Mouse (Mus musculus) cerebellum, adult 8-10 months (tissue): ENCODE results near the gene Rpp25l.
"Not testable (repeated sequence)": the region's sequence is repeated elsewhere in the genome, so short reads cannot be mapped to it uniquely, and the experiment has no call there.

Source experiments
- DNase-seq: peaks from one replicate; pipeline ENCODE4 v3.0.0; 2022

Gene Rpp25l

DNA sequence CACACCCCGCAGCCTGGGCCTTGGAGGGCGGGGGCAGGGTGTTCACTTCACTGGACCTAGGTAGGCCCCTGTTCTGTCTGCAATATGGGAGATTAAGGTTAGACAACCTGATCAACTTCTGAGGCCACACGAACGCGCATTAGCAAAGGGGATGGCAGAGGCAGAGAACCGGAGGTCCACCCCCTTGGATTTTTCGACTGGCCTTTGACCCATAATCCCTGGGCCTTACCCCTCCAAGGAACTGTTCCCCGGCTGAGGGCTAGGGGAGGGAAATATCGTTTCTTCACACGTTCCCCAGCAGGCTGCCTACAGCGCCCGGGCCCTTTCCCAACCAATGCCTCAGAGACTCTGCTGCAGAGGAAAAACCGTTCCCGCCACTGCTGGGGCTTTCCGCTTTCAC is 16.9 kb downstream of the Rpp25l start:
- not testable (repeated sequence) for DNase-seq

DNA sequence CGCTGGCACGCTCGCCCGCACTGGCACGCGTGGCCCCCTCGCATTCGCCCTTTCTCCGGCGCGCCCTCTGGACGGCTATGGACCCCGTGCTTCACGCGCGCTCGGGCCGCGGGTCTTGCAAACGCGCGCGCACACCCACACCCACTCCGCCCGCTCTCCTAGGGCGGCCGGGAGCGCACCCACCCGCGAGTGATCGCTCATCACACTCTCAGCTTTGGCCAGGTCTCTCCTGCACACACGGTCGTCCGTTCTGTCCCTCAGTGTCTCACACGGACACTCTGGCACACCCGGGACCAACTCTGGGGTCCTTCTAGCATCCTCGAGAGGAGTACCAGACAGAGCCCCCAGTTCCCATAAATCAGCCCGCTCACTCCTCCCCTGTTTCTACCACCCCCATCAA is 17.5 kb downstream of the Rpp25l start:
- not testable (repeated sequence) for DNase-seq

DNA sequence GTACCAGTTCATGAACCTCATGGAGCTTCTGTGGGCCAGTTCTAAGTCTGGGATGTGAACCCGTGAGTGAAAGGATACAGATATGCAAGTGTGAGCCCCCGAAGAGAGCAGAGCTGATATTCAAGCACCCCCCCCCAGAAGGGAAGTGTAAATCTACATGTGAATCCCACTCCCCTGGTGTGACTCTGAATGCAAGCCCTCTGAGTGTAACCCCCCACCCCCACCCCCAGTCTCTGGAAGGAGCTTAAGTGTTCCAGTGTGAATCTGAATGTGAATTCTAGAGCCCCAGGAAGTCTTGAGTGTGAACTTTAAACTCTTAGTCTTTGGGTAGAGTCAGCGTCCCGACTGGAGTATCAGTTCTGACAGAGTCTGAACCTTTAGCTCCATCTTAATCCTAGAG is 19.8 kb downstream of the Rpp25l start:
- not testable (repeated sequence) for DNase-seq

DNA sequence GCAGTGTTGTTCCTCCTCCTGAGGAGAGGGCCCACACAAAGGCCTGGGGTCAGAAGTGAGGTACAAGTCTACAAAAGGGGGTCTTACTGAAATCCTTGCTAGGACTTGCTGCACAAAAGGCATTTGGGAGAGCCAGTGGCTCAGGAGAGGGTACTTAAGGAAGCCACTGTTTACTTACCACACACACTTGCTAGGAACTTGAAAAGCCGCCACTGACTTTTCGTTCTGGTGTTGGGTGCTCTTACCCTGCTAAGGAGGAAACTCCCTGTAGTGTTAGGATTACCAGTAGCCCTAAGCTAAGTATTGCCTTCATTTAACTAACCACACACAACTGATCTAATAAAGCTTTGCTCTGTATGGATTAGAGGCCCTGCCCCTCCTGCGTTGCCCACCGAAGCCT is 23.3 kb downstream of the Rpp25l start:
- DNase-seq = not testable (repeated sequence)

GRCm38 (mm10) chr4:41688562-41688961 is 24.8 kb downstream of the Rpp25l start:
- DNase-seq = not testable (repeated sequence)

DNA sequence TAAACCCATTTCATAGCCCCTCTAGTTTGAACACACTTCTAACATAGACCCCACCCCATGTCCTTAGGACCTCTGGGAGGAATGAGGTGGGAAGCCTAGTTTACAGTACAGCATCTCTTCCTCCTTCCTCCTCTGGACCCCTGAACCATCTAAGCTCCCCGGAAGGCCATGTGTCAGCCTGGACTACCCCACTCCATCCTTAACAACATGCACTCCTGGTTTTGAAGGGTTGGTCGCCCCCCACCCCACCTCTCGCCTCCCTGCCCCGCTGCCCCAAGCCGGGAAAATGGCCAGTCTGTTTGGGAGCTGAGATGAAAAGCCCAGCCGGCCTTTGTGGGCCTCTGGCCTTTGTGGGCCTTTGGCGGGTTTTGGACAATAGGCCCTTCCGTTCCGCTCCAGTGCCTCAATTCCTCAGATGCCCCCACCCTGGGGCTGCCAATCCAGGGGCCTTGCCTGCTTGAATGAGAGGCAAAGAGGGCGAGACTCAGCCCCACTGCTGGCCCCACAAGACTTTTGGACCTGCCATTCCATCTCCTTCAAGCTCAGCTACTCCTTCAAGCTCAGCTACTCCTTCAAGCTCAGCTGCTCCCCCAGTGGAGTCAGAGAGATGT is 27.3 kb downstream of the Rpp25l start:
- DNase-seq = not testable (repeated sequence)

- not testable (repeated sequence) for DNase-seq
These were observed 28.3 kb downstream of the Rpp25l start for GRCm38 (mm10) chr4:41684931-41685453.

GRCm38 (mm10) chr4:41684131-41684930 is 29.0 kb downstream of the Rpp25l start:
- not testable (repeated sequence) for DNase-seq

GRCm38 (mm10) chr4:41683303-41683702 is 30.0 kb downstream of the Rpp25l start:
- DNase-seq = not testable (repeated sequence)

DNA sequence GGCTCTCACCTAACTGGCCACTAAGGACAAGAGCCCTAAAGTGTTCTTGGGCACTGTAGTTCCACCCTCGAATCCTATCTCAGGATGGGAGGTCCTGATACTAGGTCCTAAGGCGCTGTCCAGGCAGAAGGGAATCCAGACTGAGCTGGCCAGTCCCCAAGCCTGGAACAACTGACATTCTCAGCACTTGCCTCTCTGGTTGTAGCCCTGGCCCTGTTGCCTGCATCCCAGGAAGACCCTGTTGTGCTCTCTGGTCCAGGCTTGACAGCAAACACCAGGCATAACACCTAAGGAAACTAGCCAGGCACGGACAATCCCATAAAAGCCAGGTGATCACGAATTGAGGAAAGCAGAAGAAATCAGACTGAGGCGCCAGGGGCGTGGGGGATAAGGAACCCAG is 30.5 kb downstream of the Rpp25l start:
- DNase-seq = no peak

DNA sequence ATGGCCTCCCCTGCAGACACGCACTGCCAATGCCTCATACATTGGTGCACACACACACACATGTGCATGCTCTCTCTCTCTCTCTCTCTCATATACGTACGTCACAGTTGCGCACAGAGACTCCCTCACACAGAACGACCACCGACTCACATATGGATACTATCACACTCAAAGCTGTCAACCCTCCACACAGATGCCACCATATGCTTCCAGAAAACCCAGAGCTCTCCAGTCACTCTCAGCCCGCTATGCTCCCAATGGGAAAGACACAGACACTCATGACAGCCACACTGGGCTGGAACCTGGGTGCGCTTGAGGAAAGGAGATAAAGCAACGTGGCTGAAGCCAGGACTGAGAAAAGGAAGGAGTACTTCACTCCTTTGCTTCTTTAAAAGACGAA is 31.4 kb downstream of the Rpp25l start:
- DNase-seq = no peak

- no peak for DNase-seq
These were observed 32.2 kb downstream of the Rpp25l start for GRCm38 (mm10) chr4:41681176-41681575.

DNA sequence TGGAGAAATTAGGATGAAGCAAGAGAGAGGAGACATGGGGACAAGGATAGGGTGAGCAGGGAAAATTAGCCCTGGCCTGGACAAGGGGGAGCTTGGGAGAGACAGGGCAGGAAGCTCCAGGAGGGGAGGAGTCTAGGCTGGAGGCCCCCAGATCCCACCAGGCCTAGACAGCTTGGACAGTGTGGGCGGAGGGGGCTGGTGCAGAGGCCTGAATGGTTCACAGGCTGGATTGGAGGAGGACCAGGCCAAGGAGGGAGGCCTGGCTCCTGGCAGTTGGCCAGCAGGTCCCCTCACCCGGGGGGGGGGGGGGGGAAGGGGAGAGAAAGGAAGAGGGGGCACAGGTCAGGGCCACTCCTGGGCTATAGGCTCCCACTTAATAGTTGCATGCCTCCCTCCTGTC is 34.0 kb downstream of the Rpp25l start:
- no peak for DNase-seq

DNA sequence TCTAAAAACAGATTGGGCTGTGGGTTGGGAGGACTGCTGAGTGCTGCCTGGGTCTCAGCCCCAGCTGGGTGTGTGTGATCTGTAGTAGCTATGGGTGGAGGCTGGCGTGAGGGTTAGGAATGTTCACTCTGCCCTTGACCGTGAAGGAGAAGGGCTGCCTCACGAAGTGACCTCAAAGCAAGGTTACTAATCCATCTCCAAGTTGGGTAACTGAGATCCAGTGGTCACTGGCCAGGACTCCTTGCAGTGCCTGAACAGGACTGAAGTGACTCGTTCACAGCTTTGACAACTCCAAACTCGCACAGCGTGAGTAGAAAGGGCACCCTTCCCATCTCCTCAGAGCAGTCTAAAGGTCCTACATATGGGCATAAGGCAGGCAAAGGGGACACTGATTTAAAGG is 34.5 kb downstream of the Rpp25l start:
- no peak for DNase-seq

DNA sequence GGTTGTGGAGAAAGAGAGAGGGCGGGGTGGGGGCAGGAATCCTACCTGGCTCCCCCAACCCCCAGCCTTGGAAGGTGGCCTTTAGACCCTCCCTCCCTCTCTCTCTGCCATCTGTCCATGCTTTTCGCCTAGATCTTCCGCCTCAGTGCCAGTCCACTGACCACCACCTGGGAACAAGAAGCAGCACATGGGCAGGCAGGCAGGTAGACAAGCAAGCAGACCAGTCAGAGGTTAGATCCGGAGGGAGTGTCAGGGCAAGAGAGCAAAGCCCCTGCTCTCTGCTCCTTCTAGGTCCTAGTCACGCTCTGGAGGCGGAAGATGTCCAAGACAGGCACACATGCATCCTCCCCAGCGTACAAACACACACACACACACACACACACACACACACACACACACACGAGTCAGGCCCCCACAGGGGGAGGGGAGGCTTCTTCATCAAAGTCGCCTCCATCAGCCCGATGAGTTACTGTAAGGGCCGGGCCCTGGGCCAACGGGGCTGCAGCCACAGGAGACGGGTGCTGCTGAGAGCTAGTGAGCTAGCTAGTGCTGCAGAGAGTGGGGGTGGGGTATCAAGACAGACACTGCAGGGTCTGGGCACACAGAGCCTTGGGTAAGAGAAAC is 36.2 kb downstream of the Rpp25l start:
- peak; percentile 69 for DNase-seq

DNA sequence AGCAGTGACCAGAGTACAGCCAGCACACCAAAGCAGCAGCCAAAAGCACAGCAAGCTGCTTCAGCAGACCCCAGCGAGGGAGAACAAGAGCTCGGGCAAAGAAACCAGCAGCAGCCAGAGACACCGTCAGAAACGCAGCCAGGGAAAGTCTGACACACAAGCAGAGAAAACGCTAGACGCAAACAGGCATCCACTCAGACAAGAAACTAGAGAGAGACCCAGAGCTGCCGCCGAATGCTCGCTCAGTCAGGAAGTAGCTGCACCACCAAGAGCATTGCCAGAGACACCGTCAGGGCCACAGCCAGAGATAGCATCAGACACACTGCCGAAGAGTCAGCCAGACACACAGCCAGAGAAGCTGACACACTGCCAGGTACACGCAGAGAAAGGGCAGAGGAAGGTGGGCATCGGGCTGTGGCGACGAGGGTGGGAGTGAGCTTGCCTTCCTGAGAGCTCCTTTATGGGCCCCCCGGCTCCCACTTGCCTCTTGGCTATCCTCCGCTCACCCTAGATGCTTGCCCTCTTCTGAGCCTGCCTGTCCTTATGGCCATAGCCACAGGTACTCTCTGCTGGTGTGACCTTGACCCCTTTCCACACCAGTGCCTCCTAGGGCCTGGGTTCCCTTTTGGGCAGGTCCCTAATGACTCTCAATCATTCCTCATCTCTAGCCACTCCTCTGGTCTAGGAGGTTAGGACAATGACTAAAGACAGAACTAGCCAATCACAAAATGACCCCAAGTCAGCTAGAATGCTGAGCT is 36.9 kb downstream of the Rpp25l start:
- peak; percentile 57 for DNase-seq

- DNase-seq = no peak
These were observed 40.1 kb downstream of the Rpp25l start for GRCm38 (mm10) chr4:41673186-41673585.

GRCm38 (mm10) chr4:41672522-41672963 is 40.8 kb downstream of the Rpp25l start:
- DNase-seq = no peak

GRCm38 (mm10) chr4:41671963-41672480 is 41.3 kb downstream of the Rpp25l start:
- DNase-seq = no peak

DNA sequence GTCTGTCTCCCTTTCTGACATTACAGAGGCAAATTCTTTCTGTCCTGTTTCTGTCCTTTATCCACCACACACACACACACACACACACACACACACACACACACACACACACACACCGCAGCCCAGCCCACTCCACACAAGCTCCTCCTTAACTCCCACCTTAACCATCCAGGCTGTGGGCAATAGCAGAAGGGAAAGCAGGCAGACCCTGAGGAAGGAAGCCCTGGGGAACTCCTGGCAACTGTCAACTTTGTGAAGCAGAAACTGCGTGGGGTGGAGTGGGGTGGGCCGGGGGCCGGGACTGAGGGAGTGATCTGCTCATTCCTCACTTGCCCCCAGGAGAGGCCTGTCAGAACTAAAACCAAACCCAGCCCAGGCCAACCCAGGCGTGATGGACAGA is 41.8 kb downstream of the Rpp25l start:
- DNase-seq = no peak

- DNase-seq = no peak
These were observed 42.5 kb downstream of the Rpp25l start for GRCm38 (mm10) chr4:41670836-41671235.

GRCm38 (mm10) chr4:41666646-41667045 is 46.7 kb downstream of the Rpp25l start:
- no peak for DNase-seq
